Comparison of ENCODE assay signal across 24 mouse cellular contexts in the genomic region with DNA sequence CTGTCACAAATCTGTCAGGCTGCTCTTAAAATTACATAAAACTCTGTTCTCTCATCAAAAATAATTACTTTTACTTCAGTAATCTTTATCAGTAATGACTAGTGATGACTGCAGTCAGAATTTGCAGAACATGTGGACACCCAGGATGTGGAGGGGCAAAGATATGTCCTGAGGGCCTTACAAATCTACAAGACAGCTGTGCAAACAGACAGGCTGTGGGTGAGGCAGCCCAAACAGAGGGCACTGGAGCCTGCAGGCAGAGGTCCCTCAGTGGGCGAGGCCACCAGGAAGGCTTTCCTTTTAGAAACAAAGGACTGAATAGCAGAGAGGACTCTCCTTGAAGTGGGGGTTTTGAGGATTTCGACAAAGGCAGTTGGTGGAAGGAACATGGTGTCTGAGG. TPM values are rescaled to one million over a fixed set of nuclear protein-coding genes. Genes with fewer than 3 reads are reported as not detected.
A peak's percentile ranks its signal among the peaks of the same experiment; 100 is the strongest.
DNase-seq lines count a peak whose midpoint lies in the region; ATAC-seq and TF ChIP-seq lines count a peak whose summit lies in the region.
"Had no signal": no experiment of that assay in that cellular context is flagged by ENCODE, and none has a peak within 500 bp of the region (broad histone marks: within the 10 kb centered on the region; RNA-seq: fewer than 3 reads in every experiment).

No protein-coding gene starts in this region.

- no peaks in the 10 kb centered on the region for H3K79me3 ChIP-seq in C2C12 (ENCODE audit: low read depth)

- ATAC-seq in CD4-positive, CD25-positive, alpha-beta regulatory T cell, adult 4 months, result no peak
- ATAC-seq: activated CD4-positive, CD25-positive, alpha-beta regulatory T cell, adult 4 months; forebrain, embryonic 14.5 days; forebrain, embryonic 16.5 days had no signal

- no peak overlapping the region for H3K4me3 ChIP-seq in C2C12 (ENCODE audit: insufficient read depth, poor library complexity, severe bottlenecking)
- H3K4me3 ChIP-seq in myocyte, result no peak overlapping the region
- H3K4me3 ChIP-seq: embryonic facial prominence, embryonic 13.5 days; embryonic facial prominence, embryonic 15.5 days; erythroblast, embryonic 14.5 days; forebrain, embryonic 10.5 days; forebrain, embryonic 12.5 days had no signal

- no peak for TF ChIP-seq CTCF in C2C12 (IDR thresholded peaks at IDR 0.05; ENCODE audit: control insufficient read depth, insufficient read depth, insufficient read length)

- H3K27me3 ChIP-seq in C2C12 (ENCODE audit: control insufficient read depth, insufficient read depth, insufficient read length) (no peaks in the 10 kb centered on the region), myocyte (ENCODE audit: control insufficient read depth, insufficient read depth, insufficient read length) (no peaks in the 10 kb centered on the region)
- H3K27me3 ChIP-seq: embryonic facial prominence, embryonic 13.5 days; embryonic facial prominence, embryonic 15.5 days; forebrain, embryonic 12.5 days had no signal

- H3ac ChIP-seq in C2C12 (ENCODE audit: control insufficient read depth, insufficient read length, low read depth) (no peak overlapping the region), myocyte (ENCODE audit: control insufficient read depth, insufficient read length) (no peak overlapping the region)

- no peak for TF ChIP-seq POLR2A in myocyte (IDR thresholded peaks at IDR 0.05; ENCODE audit: insufficient read length, low read depth)

- H3K4me2 ChIP-seq in myocyte (ENCODE audit: low read depth), result no peak overlapping the region
- H3K4me2 ChIP-seq: embryonic facial prominence, embryonic 13.5 days; embryonic facial prominence, embryonic 15.5 days; forebrain, embryonic 12.5 days had no signal

- H3K36me3 ChIP-seq in C2C12 (ENCODE audit: control insufficient read depth, insufficient read depth) (no peaks in the 10 kb centered on the region), myocyte (ENCODE audit: control insufficient read depth, insufficient read depth) (no peaks in the 10 kb centered on the region)
- H3K36me3 ChIP-seq: embryonic facial prominence, embryonic 13.5 days; embryonic facial prominence, embryonic 15.5 days; forebrain, embryonic 10.5 days; forebrain, embryonic 12.5 days had no signal

- H3K79me2 ChIP-seq in C2C12 (ENCODE audit: control insufficient read depth, insufficient read depth), result no peaks in the 10 kb centered on the region
- no peaks in the 10 kb centered on the region for H3K79me2 ChIP-seq in myocyte (ENCODE audit: control insufficient read depth, insufficient read depth)

- DNase-seq in embryo, embryonic 9.5 days (ENCODE audit: extremely low spot score), result peak; percentile 10
- no peak for DNase-seq in embryo, embryonic 11 days
- peak; percentile 10 for DNase-seq in ZHBTc4 (ENCODE audit: low read depth, low spot score)
- DNase-seq in adrenal gland, postnatal 36 days, result no peak
- DNase-seq: adrenal gland, adult 8-10 months; adrenal gland, postnatal 14 days; cerebellum, adult 11 months; cerebellum, adult 18-20 months; cerebellum, adult 8-10 months; cerebellum, adult 9-11 months; cerebellum, postnatal 14 days; cerebellum, postnatal 36 days had no signal

TF ChIP-seq in C2C12, 6 proteins besides CTCF, POLR2A, EP300 and RAD21:
- TF ChIP-seq MYOD1 (IDR thresholded peaks at IDR 0.05; ENCODE audit: control insufficient read depth, insufficient read length, low read depth), result peak; percentile 87
- no peak for TF ChIP-seq USF1 (IDR thresholded peaks at IDR 0.05; ENCODE audit: low read depth)
TF ChIP-seq in C2C12: peak in this region for 1.

TF ChIP-seq in myocyte, 11 proteins besides CTCF, POLR2A, EP300 and RAD21:
- peak in 2 of 3 experiments; percentile 69 to 84 for TF ChIP-seq MYOD1 (IDR thresholded peaks at IDR 0.05; ENCODE audit: control insufficient read depth in 1 of 3, insufficient read length in 2 of 3, low read depth in 2 of 3)
- TF ChIP-seq MYOG (IDR thresholded peaks at IDR 0.05; ENCODE audit: control insufficient read depth in 1 of 3, insufficient read depth in 1 of 3, insufficient read length in 2 of 3, low read depth in 2 of 3), result peak in 2 of 3 experiments; percentile 27 to 74
- TF ChIP-seq SRF (IDR thresholded peaks at IDR 0.05; ENCODE audit: control insufficient read depth, insufficient read length, low read depth), result no peak

RNA-seq across cellular contexts. Expression of gene Thbs1, which starts 37.6 kb away (rescaled TPM):
- polyA plus RNA-seq in C2C12 (2012; fragmentation: generic; extraction: Trizol) (126 TPM), myocyte (2012; fragmentation: generic; extraction: Trizol) (57.5 TPM)
- polyA plus RNA-seq in CD4-positive, CD25-positive, alpha-beta regulatory T cell, adult 4 months (2017; shearing (Covaris generic)), result under 1 TPM in 1 of 2 experiments, not detected in 1; 0.23 TPM
- total RNA-seq in adrenal gland, postnatal 36 days (2021), result 10 to 100 TPM; 16.7 to 55.2 TPM
- total RNA-seq: MEL had no signal
- polyA plus RNA-seq: activated CD4-positive, CD25-positive, alpha-beta regulatory T cell, adult 4 months had no signal

Comparison
In these comparisons a context has a peak if more than half of its experiments do, and no peak if none do; other contexts are left out.
1. DNase-seq: peak in embryo, embryonic 9.5 days (single experiment) and ZHBTc4 (single experiment); none in embryo, embryonic 11 days (single experiment) and adrenal gland, postnatal 36 days (0 of 2).
2. RNA of gene Thbs1, which starts 37.6 kb away (polyA plus RNA-seq): 126 TPM in C2C12 (single experiment) and 57.5 TPM in myocyte (single experiment); 0.23 TPM in CD4-positive, CD25-positive, alpha-beta regulatory T cell, adult 4 months; every median in the first group is over 10 times any median in the second.